Mouse (Mus musculus): ENCODE results near the gene Creb5. TPM values are rescaled to one million over a fixed set of nuclear protein-coding genes. Genes with fewer than 3 reads are reported as not detected.
A peak's percentile ranks its signal among the peaks of the same experiment; 100 is the strongest.

Gene Creb5
- polyA plus RNA-seq, 1 experiment from 2014 or later = 14.8 TPM

DNA sequence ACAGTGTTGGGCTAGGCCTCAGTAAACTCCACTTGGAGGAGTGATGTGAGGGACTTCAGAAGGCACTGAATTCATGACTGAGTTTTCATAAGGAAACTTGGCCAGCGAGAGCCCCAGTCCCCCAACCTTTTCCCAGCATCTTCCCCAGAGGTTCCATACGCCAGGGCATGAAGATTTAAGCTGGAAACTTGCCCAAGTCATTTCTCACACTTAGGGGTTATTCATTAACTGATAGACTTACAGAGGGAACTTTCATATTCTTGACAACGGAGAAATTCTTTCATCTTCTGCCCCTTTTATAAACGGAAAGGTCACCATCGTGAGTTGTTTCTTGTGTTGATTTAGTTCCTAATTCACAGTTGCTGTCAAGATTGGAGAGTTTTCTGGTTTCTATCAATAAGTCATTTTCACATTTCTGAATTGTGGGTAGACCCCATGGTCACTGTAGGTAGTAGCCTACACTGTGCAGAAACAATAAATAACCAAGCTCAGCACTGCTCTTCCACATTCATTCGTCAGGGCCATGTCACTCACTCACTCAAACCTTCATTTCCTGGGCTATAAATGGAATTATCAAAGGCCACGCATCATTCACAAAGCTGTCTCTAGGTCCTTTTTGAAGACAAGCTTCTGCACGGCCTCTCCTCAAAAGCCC lies 366.8 kb downstream of the Creb5 start:
- Histone ChIP-seq H3K4me3 (replicated peaks; ENCODE audit: low read length) (no peak overlapping the region), H3K9ac (replicated peaks; ENCODE audit: low read depth, low read length) (no peak overlapping the region), H3K27me3 (replicated peaks; ENCODE audit: control insufficient read depth, insufficient read depth, low read length) (no peaks in the 10 kb centered on the region), H3K27ac (ENCODE audit: low read length) (no peak overlapping the region), H3K4me1 (replicated peaks; ENCODE audit: control insufficient read depth, insufficient read depth, low read length) (peaks cover 16% of the 10 kb centered on the region), H3K36me3 (ENCODE audit: control insufficient read depth, insufficient read depth) (no peaks in the 10 kb centered on the region), H3K4me2 (ENCODE audit: low read length) (no peak overlapping the region), H3K9me3 (ENCODE audit: control insufficient read depth, low read length) (no peaks in the 10 kb centered on the region)
- no peak for ATAC-seq
- 68% methylated on average over 8 of the region's 8 CpGs for WGBS

DNA sequence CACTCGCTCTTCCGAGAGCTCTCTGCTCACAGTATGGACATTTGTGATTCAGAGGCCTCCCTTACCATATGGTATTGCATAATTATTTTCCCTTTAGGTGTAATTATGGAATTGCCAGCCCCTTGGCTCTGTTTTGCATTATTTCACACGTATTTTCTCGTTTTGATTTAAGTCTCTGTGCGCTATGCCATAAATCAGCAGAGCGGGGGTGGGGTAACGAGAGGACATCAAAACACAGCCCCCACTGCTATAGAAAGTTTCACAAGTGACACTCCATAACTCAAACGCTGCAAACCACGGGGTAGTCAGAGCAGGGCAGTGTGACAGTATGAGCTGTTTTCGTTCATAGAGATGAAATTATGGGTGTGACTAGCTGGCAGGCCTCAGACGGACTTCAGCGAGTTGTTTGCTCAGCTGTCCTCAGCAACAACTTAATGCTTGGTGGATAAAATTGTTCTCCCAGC lies 367.3 kb downstream of the Creb5 start:
- Histone ChIP-seq H3K4me1 (replicated peaks; ENCODE audit: control insufficient read depth, insufficient read depth, low read length) (peaks cover 16% of the 10 kb centered on the region), H3K36me3 (ENCODE audit: control insufficient read depth, insufficient read depth) (no peaks in the 10 kb centered on the region), H3K27ac (ENCODE audit: low read length) (no peak overlapping the region), H3K4me3 (replicated peaks; ENCODE audit: low read length) (no peak overlapping the region), H3K4me2 (ENCODE audit: low read length) (peak overlapping the region; percentile 21), H3K27me3 (replicated peaks; ENCODE audit: control insufficient read depth, insufficient read depth, low read length) (no peaks in the 10 kb centered on the region), H3K9me3 (ENCODE audit: control insufficient read depth, low read length) (no peaks in the 10 kb centered on the region), H3K9ac (replicated peaks; ENCODE audit: low read depth, low read length) (no peak overlapping the region)
- ATAC-seq = peak; percentile 43; the same call in 1 of the 2 replicates
- WGBS = 41% methylated on average over 12 of the region's 12 CpGs

DNA sequence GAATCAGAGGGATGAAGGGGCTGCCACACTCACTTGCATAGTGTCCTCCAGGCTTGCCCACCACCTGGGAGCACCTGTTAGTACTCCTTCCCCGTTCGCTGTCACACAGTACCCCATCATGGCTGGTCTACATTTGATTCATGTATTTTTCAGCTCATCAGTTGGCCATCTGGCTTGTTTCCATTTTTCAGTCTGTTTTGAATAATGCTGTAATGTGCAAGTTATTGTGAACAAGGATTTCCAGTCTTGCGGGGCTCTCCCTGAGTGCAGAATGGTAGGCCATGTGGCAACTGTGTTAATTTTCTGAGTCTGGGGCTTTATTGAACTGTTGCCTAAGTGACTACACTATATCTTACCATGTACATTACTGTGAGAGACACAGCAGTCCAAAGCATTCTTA lies 369.4 kb downstream of the Creb5 start:
- no peaks in the 10 kb centered on the region for H3K36me3 ChIP-seq (ENCODE audit: control insufficient read depth, insufficient read depth)
- H3K9me3 ChIP-seq (ENCODE audit: control insufficient read depth, low read length) = no peaks in the 10 kb centered on the region
- ATAC-seq = peak; percentile 49; the same call in 1 of the 2 replicates
- WGBS = 51% methylated on average over 3 of the region's 3 CpGs
- H3K27me3 ChIP-seq (replicated peaks; ENCODE audit: control insufficient read depth, insufficient read depth, low read length) = no peaks in the 10 kb centered on the region
- H3K27ac ChIP-seq (ENCODE audit: low read length) = no peak overlapping the region
- H3K4me3 ChIP-seq (replicated peaks; ENCODE audit: low read length) = no peak overlapping the region
- no peak overlapping the region for H3K4me2 ChIP-seq (ENCODE audit: low read length)
- H3K9ac ChIP-seq (replicated peaks; ENCODE audit: low read depth, low read length) = no peak overlapping the region
- H3K4me1 ChIP-seq (replicated peaks; ENCODE audit: control insufficient read depth, insufficient read depth, low read length) = peaks cover 16% of the 10 kb centered on the region

DNA sequence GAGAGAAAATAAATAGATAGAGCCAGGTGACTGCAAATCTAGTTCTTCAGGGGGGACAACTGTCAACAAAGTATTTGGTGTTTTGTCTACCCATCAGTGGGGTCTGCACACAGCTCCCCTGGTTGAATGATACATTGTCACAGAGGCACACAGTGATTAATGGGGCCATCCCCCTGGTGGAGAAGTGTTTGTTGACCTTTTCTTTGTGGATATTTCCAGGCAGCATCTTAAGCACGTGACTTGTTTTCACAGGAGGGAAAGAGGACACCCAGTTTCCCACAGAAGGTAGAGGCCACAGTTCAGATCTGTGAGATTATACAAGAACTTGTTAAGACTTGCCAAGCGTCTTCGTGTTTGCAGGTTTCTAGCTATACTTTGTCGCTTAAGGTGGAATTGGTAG lies 370.4 kb downstream of the Creb5 start:
- Histone ChIP-seq H3K4me1 (replicated peaks; ENCODE audit: control insufficient read depth, insufficient read depth, low read length) (peaks cover 16% of the 10 kb centered on the region), H3K9ac (replicated peaks; ENCODE audit: low read depth, low read length) (no peak overlapping the region), H3K4me3 (replicated peaks; ENCODE audit: low read length) (no peak overlapping the region), H3K27ac (ENCODE audit: low read length) (no peak overlapping the region), H3K36me3 (ENCODE audit: control insufficient read depth, insufficient read depth) (no peaks in the 10 kb centered on the region), H3K4me2 (ENCODE audit: low read length) (no peak overlapping the region), H3K27me3 (replicated peaks; ENCODE audit: control insufficient read depth, insufficient read depth, low read length) (no peaks in the 10 kb centered on the region), H3K9me3 (ENCODE audit: control insufficient read depth, low read length) (no peaks in the 10 kb centered on the region)
- no peak for ATAC-seq
- 71% methylated on average over 4 of the region's 4 CpGs for WGBS

DNA sequence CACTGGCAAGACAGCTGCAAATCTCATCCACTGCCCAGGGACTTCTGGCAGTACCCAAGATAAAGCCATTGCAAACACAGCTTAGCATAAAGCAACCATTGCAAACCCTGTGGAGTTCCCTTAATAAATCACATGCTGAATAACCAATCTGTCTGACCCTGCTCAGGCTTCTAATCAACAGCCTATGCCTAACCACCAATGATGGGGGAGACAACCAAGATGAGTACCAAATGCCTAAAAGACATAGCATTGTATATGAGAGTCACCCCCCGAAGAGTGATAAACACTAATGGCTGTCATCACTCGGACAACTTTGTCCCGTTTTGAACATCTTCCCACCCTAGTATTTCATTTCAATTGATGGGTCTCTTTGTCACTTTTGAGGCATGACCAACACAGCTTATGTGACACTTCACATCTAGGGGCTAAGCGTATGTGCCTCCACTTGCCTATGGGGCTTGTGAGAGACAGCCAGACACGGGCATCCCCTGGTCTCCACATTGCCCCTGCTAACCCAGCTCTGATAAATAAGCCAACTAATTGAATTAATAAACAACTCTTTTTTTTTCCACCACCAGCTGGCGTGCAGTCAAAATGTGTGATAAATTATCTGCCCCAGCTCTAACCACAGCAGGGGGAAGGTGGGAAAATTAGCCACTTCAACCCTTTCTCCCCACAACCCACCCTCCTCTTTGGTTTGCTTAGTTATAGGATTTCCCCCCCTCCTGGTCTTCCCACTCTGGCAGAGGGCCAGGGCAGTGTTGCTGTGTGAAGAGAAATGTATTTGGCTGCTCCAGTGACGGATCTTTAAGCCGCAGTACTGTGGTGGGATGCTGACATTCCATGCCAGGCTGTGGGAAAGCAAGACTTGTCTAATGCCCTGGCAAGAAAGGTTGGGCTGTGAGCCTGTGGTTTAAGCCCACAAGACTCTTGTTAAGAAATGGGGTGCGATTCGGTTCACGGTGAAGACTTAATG lies 376.1 kb downstream of the Creb5 start:
- H3K9me3 ChIP-seq (ENCODE audit: control insufficient read depth, low read length) = no peaks in the 10 kb centered on the region
- no peak overlapping the region for H3K4me2 ChIP-seq (ENCODE audit: low read length)
- no peak overlapping the region for H3K4me3 ChIP-seq (replicated peaks; ENCODE audit: low read length)
- ATAC-seq = peak; percentile 68
- H3K27ac ChIP-seq (ENCODE audit: low read length) = no peak overlapping the region
- no peaks in the 10 kb centered on the region for H3K36me3 ChIP-seq (ENCODE audit: control insufficient read depth, insufficient read depth)
- H3K4me1 ChIP-seq (replicated peaks; ENCODE audit: control insufficient read depth, insufficient read depth, low read length) = peaks cover 13% of the 10 kb centered on the region
- 26% methylated on average over 11 of the region's 11 CpGs for WGBS
- H3K27me3 ChIP-seq (replicated peaks; ENCODE audit: control insufficient read depth, insufficient read depth, low read length) = no peaks in the 10 kb centered on the region
- H3K9ac ChIP-seq (replicated peaks; ENCODE audit: low read depth, low read length) = no peak overlapping the region

DNA sequence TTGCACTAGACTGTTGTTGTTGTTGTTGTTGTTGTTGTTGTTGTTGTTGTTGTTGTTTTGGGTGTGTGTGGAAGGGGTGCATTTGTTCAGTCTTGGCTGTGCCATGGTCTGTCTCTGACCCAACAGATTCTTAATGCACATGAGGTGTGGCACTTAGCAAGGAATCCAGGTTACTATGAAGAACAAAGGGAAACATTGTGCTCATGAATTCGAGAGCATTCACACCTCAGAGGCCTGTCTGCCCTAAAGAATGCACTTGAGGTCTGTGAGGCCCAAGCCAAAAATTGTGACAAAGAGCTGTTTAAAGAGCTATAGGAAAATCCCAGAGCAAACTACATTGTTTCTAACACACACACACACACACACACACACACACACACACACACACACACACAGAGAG lies 377.7 kb downstream of the Creb5 start:
- no peaks in the 10 kb centered on the region for H3K9me3 ChIP-seq (ENCODE audit: control insufficient read depth, low read length)
- WGBS = 21% methylated on average over 1 of the region's 1 CpGs
- H3K4me3 ChIP-seq (replicated peaks; ENCODE audit: low read length) = no peak overlapping the region
- no peak overlapping the region for H3K9ac ChIP-seq (replicated peaks; ENCODE audit: low read depth, low read length)
- no peak for ATAC-seq
- H3K27ac ChIP-seq (ENCODE audit: low read length) = no peak overlapping the region
- H3K27me3 ChIP-seq (replicated peaks; ENCODE audit: control insufficient read depth, insufficient read depth, low read length) = no peaks in the 10 kb centered on the region
- no peaks in the 10 kb centered on the region for H3K36me3 ChIP-seq (ENCODE audit: control insufficient read depth, insufficient read depth)
- H3K4me1 ChIP-seq (replicated peaks; ENCODE audit: control insufficient read depth, insufficient read depth, low read length) = peaks cover 13% of the 10 kb centered on the region
- no peak overlapping the region for H3K4me2 ChIP-seq (ENCODE audit: low read length)

DNA sequence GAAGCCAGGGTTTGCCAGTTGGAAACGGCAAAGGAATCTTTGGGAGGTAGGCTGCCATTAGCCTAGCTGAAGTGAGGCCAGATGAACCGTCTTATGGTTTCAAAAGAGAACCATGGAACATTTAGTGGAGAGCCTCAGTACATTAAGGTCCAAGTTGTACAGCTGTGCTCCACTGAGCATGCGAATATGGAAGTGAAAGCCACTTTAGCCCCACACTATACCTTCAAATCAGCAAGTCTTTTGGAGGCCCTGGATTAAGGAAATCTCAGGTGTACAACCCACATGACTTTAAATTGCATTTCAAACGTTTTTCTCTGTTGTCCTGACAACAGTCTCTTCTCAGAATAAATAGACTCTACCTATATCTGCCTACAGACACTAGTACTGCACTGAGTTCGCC lies 379.4 kb downstream of the Creb5 start:
- H3K9me3 ChIP-seq (ENCODE audit: control insufficient read depth, low read length) = no peaks in the 10 kb centered on the region
- peaks cover 13% of the 10 kb centered on the region for H3K4me1 ChIP-seq (replicated peaks; ENCODE audit: control insufficient read depth, insufficient read depth, low read length)
- no peak overlapping the region for H3K9ac ChIP-seq (replicated peaks; ENCODE audit: low read depth, low read length)
- WGBS = 76% methylated on average over 5 of the region's 5 CpGs
- H3K4me2 ChIP-seq (ENCODE audit: low read length) = no peak overlapping the region
- no peak for ATAC-seq
- H3K36me3 ChIP-seq (ENCODE audit: control insufficient read depth, insufficient read depth) = no peaks in the 10 kb centered on the region
- no peak overlapping the region for H3K4me3 ChIP-seq (replicated peaks; ENCODE audit: low read length)
- H3K27ac ChIP-seq (ENCODE audit: low read length) = no peak overlapping the region
- H3K27me3 ChIP-seq (replicated peaks; ENCODE audit: control insufficient read depth, insufficient read depth, low read length) = no peaks in the 10 kb centered on the region

DNA sequence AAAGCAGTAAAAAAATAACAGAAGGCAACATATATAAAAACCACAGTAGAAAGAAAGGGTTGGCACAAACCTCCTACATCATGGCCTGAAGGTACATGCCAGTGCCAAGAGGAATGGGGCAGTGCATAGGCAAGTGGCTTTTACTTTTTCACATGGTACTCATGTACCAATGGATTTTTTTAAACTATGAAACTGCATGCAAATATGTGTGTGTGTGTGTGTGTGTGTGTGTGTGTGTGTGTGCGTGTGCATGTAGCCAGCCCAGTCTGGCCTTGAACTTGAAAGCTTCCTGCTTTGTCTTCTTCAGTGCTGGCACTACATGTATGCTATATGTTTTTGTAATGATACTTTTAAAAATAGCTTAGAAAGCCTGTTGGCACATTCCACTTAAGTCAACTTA lies 391.2 kb downstream of the Creb5 start:
- ATAC-seq = no peak
- no peaks in the 10 kb centered on the region for H3K9me3 ChIP-seq (ENCODE audit: control insufficient read depth, low read length)
- H3K27ac ChIP-seq (ENCODE audit: low read length) = no peak overlapping the region
- H3K4me2 ChIP-seq (ENCODE audit: low read length) = no peak overlapping the region
- H3K9ac ChIP-seq (replicated peaks; ENCODE audit: low read depth, low read length) = no peak overlapping the region
- WGBS = 79% methylated on average over 1 of the region's 1 CpGs
- H3K36me3 ChIP-seq (ENCODE audit: control insufficient read depth, insufficient read depth) = no peaks in the 10 kb centered on the region
- H3K27me3 ChIP-seq (replicated peaks; ENCODE audit: control insufficient read depth, insufficient read depth, low read length) = no peaks in the 10 kb centered on the region
- no peak overlapping the region for H3K4me3 ChIP-seq (replicated peaks; ENCODE audit: low read length)
- peaks cover 11% of the 10 kb centered on the region for H3K4me1 ChIP-seq (replicated peaks; ENCODE audit: control insufficient read depth, insufficient read depth, low read length)

DNA sequence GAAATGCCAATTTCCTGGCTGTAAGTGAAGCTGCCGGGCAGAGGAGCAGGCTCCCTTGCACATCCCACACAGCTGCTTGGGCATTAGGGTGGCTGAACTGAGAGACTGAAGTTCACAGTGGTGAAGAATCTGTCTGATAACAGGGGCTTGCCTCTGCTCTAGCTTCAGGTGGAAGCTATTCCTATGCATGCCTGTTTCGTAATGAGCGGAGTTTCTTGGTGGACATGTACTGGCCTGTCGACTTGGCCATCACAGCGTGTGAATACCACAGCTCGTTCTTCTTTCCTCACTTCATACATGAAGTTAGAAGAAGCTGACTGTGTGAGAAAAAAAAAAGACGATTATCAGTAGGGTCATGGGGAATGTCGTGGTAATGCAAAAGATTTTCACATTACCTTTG lies 393.0 kb downstream of the Creb5 start:
- H3K4me1 ChIP-seq (replicated peaks; ENCODE audit: control insufficient read depth, insufficient read depth, low read length) = peaks cover 9% of the 10 kb centered on the region
- no peaks in the 10 kb centered on the region for H3K27me3 ChIP-seq (replicated peaks; ENCODE audit: control insufficient read depth, insufficient read depth, low read length)
- no peak overlapping the region for H3K9ac ChIP-seq (replicated peaks; ENCODE audit: low read depth, low read length)
- ATAC-seq = no peak
- no peak overlapping the region for H3K27ac ChIP-seq (ENCODE audit: low read length)
- no peaks in the 10 kb centered on the region for H3K9me3 ChIP-seq (ENCODE audit: control insufficient read depth, low read length)
- no peak overlapping the region for H3K4me2 ChIP-seq (ENCODE audit: low read length)
- H3K36me3 ChIP-seq (ENCODE audit: control insufficient read depth, insufficient read depth) = no peaks in the 10 kb centered on the region
- WGBS = 96% methylated on average over 8 of the region's 8 CpGs
- no peak overlapping the region for H3K4me3 ChIP-seq (replicated peaks; ENCODE audit: low read length)

All from forebrain, embryonic 16.5 days (tissue).